Mouse (Mus musculus): ENCODE data around the gene Gldc. TPM values are rescaled to one million over a fixed set of nuclear protein-coding genes. Genes with fewer than 3 reads are reported as not detected.
A peak's percentile ranks its signal among the peaks of the same experiment; 100 is the strongest.

The Gldc gene
- polyA plus RNA-seq, 1 experiment from 2014 or later = 0.10 TPM

DNA sequence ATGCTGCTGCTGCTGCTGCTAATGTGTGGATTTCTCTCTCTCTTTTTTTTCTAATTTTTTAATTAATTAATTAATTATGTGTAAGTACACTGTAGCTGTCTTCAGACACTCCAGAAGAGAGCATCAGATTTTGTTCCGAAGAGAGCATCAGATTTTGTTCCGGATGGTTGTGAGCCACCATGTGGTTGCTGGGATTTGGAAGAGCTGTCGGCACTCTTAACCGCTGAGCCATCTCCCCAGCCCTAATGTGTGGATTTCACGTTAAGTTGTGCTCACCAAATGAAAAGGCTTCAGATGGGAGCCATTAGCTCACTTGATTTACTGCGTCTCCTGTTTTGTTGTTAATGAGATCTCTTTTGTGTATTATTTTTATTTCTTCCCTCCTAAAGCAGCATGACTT, 85.1 kb downstream of the Gldc start:
- H3K4me3 ChIP-seq (ENCODE audit: low read depth, low read length) = no peak overlapping the region
- H3K4me2 ChIP-seq (replicated peaks; ENCODE audit: low read depth, low read length) = no peak overlapping the region
- no peak overlapping the region for H3K9ac ChIP-seq (replicated peaks; ENCODE audit: low read depth)
- no peak overlapping the region for H3K27ac ChIP-seq (ENCODE audit: low read length)
- DNase-seq (ENCODE audit: low spot score) (no peak), ATAC-seq (no peak)
- WGBS = 90% methylated on average over 6 of the region's 6 CpGs
- H3K36me3 ChIP-seq (ENCODE audit: insufficient read depth, low read length) = peaks cover 39% of the 10 kb centered on the region
- H3K9me3 ChIP-seq (ENCODE audit: low read length) = no peaks in the 10 kb centered on the region
- TF ChIP-seq EP300 (IDR thresholded peaks at IDR 0.05) (no peak), CTCF (IDR thresholded peaks at IDR 0.05) (no peak)
- H3K27me3 ChIP-seq (replicated peaks; ENCODE audit: insufficient read depth, low read length) = no peaks in the 10 kb centered on the region
- H3K4me1 ChIP-seq (ENCODE audit: insufficient read depth, low read depth, low read length) = no peaks in the 10 kb centered on the region

- 40% methylated on average over 4 of the region's 4 CpGs for WGBS
- no peak overlapping the region for H3K9ac ChIP-seq (replicated peaks; ENCODE audit: low read depth)
- H3K9me3 ChIP-seq (ENCODE audit: low read length) = no peaks in the 10 kb centered on the region
- DNase-seq (ENCODE audit: low spot score) (peak; percentile 27), ATAC-seq (peak; percentile 19; the same call in 1 of the 2 replicates)
- H3K4me3 ChIP-seq (ENCODE audit: low read depth, low read length) = no peak overlapping the region
- H3K36me3 ChIP-seq (ENCODE audit: insufficient read depth, low read length) = no peaks in the 10 kb centered on the region
- H3K27me3 ChIP-seq (replicated peaks; ENCODE audit: insufficient read depth, low read length) = no peaks in the 10 kb centered on the region
- H3K4me1 ChIP-seq (ENCODE audit: insufficient read depth, low read depth, low read length) = no peaks in the 10 kb centered on the region
- H3K4me2 ChIP-seq (replicated peaks; ENCODE audit: low read depth, low read length) = no peak overlapping the region
- H3K27ac ChIP-seq (ENCODE audit: low read length) = no peak overlapping the region
- TF ChIP-seq EP300 (IDR thresholded peaks at IDR 0.05) = no peak
- no peak for TF ChIP-seq CTCF (IDR thresholded peaks at IDR 0.05)
Measured at GRCm38 (mm10) chr19:30065797-30066196, 109.4 kb downstream of the Gldc start.

DNA sequence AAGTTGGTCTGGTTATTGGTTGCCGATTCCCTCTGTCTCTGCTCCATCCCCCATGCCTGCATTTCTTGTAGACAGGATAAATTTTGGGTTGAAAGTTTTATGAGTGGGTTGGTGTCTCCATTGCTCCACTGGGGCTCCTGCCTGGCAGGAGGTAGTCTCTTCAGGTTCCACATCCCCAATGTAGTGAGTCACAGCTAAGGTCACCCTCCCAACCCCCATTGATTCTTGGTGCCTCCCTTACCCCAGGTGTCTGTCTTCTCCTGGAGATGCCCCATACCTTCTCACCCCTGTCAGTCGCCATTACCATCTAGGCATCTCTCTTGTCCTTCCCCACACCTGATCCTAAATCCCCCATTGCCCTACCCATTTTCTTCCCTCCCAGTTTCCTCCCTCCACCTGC, 121.0 kb downstream of the Gldc start:
- H3K4me3 ChIP-seq (ENCODE audit: low read depth, low read length) = no peak overlapping the region
- no peak for ATAC-seq
- DNase-seq (ENCODE audit: low spot score) = no peak
- no peak overlapping the region for H3K27ac ChIP-seq (ENCODE audit: low read length)
- H3K36me3 ChIP-seq (ENCODE audit: insufficient read depth, low read length) = no peaks in the 10 kb centered on the region
- no peak for TF ChIP-seq CTCF (IDR thresholded peaks at IDR 0.05)
- TF ChIP-seq EP300 (IDR thresholded peaks at IDR 0.05) = no peak
- H3K27me3 ChIP-seq (replicated peaks; ENCODE audit: insufficient read depth, low read length) = no peaks in the 10 kb centered on the region
- H3K9ac ChIP-seq (replicated peaks; ENCODE audit: low read depth) = no peak overlapping the region
- no peaks in the 10 kb centered on the region for H3K9me3 ChIP-seq (ENCODE audit: low read length)
- 92% methylated on average over 2 of the region's 2 CpGs for WGBS
- H3K4me1 ChIP-seq (ENCODE audit: insufficient read depth, low read depth, low read length) = no peaks in the 10 kb centered on the region
- no peak overlapping the region for H3K4me2 ChIP-seq (replicated peaks; ENCODE audit: low read depth, low read length)

GRCm38 (mm10) chr19:30051479-30051878, 123.8 kb downstream of the Gldc start:
- Histone ChIP-seq H3K4me1 (ENCODE audit: insufficient read depth, low read depth, low read length) (no peaks in the 10 kb centered on the region), H3K9me3 (ENCODE audit: low read length) (no peaks in the 10 kb centered on the region), H3K9ac (replicated peaks; ENCODE audit: low read depth) (no peak overlapping the region), H3K36me3 (ENCODE audit: insufficient read depth, low read length) (no peaks in the 10 kb centered on the region), H3K27ac (ENCODE audit: low read length) (no peak overlapping the region), H3K4me2 (replicated peaks; ENCODE audit: low read depth, low read length) (no peak overlapping the region), H3K27me3 (replicated peaks; ENCODE audit: insufficient read depth, low read length) (no peaks in the 10 kb centered on the region), H3K4me3 (ENCODE audit: low read depth, low read length) (no peak overlapping the region)
- DNase-seq (ENCODE audit: low spot score) (no peak), ATAC-seq (no peak)
- 83% methylated on average over 3 of the region's 3 CpGs for WGBS
- TF ChIP-seq EP300 (IDR thresholded peaks at IDR 0.05) (no peak), CTCF (IDR thresholded peaks at IDR 0.05) (no peak)

- no peak overlapping the region for H3K4me2 ChIP-seq (replicated peaks; ENCODE audit: low read depth, low read length)
- H3K27me3 ChIP-seq (replicated peaks; ENCODE audit: insufficient read depth, low read length) = no peaks in the 10 kb centered on the region
- no peak for ATAC-seq
- no peak for TF ChIP-seq EP300 (IDR thresholded peaks at IDR 0.05)
- no peak for TF ChIP-seq CTCF (IDR thresholded peaks at IDR 0.05)
- 80% methylated on average over 2 of the region's 2 CpGs for WGBS
- H3K4me3 ChIP-seq (ENCODE audit: low read depth, low read length) = no peak overlapping the region
- H3K36me3 ChIP-seq (ENCODE audit: insufficient read depth, low read length) = peaks cover 5% of the 10 kb centered on the region; the same call in 1 of the 2 replicates
- no peak for DNase-seq (ENCODE audit: low spot score)
- no peak overlapping the region for H3K27ac ChIP-seq (ENCODE audit: low read length)
- H3K9me3 ChIP-seq (ENCODE audit: low read length) = no peaks in the 10 kb centered on the region
- no peaks in the 10 kb centered on the region for H3K4me1 ChIP-seq (ENCODE audit: insufficient read depth, low read depth, low read length)
- H3K9ac ChIP-seq (replicated peaks; ENCODE audit: low read depth) = no peak overlapping the region
Measured at GRCm38 (mm10) chr19:30050584-30050983, 124.6 kb downstream of the Gldc start.

Other genes starting within 250 kb of the Gldc start
- not detected in 2 replicates for gene Trpd52l3, start 171.6 kb downstream of the Gldc start, polyA plus RNA-seq (2015; fragmentation: Nextera tagmentation; extraction: Ambion mirVana)
- gene Uhrf2, start 144.9 kb downstream of the Gldc start, polyA plus RNA-seq (2015; fragmentation: Nextera tagmentation; extraction: Ambion mirVana) = 28.0 and 36.7 TPM in 2 replicates
- not detected in 2 replicates for gene Mbl2, start 57.5 kb upstream of the Gldc start, polyA plus RNA-seq (2015; fragmentation: Nextera tagmentation; extraction: Ambion mirVana)

Measured in lung, postnatal 0 days (tissue).